ENCODE assay signal across 19 mouse cellular contexts in genomic region chr5:35576409-35577020, GRCm38 (mm10). TPM values are rescaled to one million over a fixed set of nuclear protein-coding genes. Genes with fewer than 3 reads are reported as not detected.
"Had no signal": no experiment of that assay in that cellular context is flagged by ENCODE, and none has a peak within 500 bp of the region (broad histone marks: within the 10 kb centered on the region; RNA-seq: fewer than 3 reads in every experiment).

No protein-coding gene starts in this region.

- H3K9me3 ChIP-seq: limb, embryonic 13.5 days; liver, embryonic 13.5 days; midbrain, embryonic 12.5 days; midbrain, embryonic 15.5 days; neural tube, embryonic 13.5 days had no signal

- H3K4me2 ChIP-seq: limb, embryonic 13.5 days; liver, embryonic 13.5 days; lung, embryonic 14.5 days; midbrain, embryonic 12.5 days; midbrain, embryonic 15.5 days; neural tube, embryonic 13.5 days had no signal

- H3K9ac ChIP-seq: limb, embryonic 13.5 days; liver, embryonic 13.5 days; lung, embryonic 14.5 days; midbrain, embryonic 12.5 days; midbrain, embryonic 15.5 days; neural tube, embryonic 13.5 days had no signal

- DNase-seq: kidney, postnatal 25 days; left cerebral cortex, postnatal 4 days; liver; liver, embryonic 13.5 days; lung, embryonic 14.5 days; right cerebral cortex, adult 18-20 months; right cerebral cortex, postnatal 14 days; thymus, adult 2 months; thymus, postnatal 14 days; thymus, postnatal 4 days had no signal

- H3K27ac ChIP-seq: limb, embryonic 13.5 days; liver, embryonic 13.5 days; macrophage; midbrain, embryonic 12.5 days; midbrain, embryonic 15.5 days; neural tube, embryonic 13.5 days had no signal

- H3K27me3 ChIP-seq: liver, embryonic 13.5 days had no signal

- ATAC-seq: intestine, postnatal 0 days; lung, postnatal 0 days; midbrain, embryonic 15.5 days had no signal

- H3K4me3 ChIP-seq: limb, embryonic 13.5 days; liver, embryonic 13.5 days; midbrain, embryonic 12.5 days; midbrain, embryonic 15.5 days; neural tube, embryonic 13.5 days had no signal

RNA-seq across cellular contexts. Expression of gene Cpz, which starts 51.0 kb away (rescaled TPM):
- total RNA-seq: megakaryocyte, adult 5-6 weeks; neutrophil, adult 5-6 weeks had no signal
- polyA plus RNA-seq: macrophage had no signal
